Mouse (Mus musculus): ENCODE results near the gene Rgs5.

Rgs5 gene

DNA sequence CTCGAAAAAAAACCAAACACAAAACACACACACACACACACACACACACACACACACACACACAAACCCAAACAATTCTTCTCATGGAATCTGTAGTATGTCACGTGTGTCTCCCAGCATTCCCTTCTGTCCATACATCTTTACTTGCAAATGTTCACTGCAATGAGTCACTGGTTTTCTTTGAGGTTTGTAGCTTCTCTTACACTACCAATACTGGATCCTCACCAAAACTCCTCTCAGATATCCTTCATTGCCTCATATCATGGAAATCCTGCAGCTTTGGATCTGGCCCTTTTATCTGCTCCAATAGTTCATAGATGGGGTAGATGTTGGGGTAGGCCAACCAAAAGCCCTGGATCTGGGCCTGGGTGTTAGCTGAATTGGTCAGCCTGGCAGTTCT is 66.5 kb downstream of the Rgs5 start:
- in situ Hi-C loops (cut with MboI, MseI), result no loop called here

DNA sequence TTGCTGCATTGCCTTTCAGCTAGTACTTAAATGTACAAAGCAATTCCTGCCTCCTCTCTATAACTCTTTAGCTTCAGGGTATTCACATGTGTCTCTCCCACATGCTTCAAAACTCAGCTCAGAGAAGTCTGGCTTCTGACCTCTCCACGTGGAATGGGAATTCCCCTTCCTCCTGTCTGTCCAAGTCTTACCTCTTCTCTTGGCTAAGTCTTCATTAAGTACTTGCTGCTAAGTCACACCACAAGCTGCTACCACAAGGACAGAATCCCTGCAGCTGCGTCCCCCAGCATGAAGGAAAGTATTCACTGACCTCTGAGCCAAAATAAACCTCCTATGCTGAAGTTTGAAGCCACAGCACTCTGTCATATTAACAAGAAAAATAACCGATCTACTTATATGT is 71.0 kb downstream of the Rgs5 start:
- in situ Hi-C loops (cut with MboI, MseI), result no loop called here

DNA sequence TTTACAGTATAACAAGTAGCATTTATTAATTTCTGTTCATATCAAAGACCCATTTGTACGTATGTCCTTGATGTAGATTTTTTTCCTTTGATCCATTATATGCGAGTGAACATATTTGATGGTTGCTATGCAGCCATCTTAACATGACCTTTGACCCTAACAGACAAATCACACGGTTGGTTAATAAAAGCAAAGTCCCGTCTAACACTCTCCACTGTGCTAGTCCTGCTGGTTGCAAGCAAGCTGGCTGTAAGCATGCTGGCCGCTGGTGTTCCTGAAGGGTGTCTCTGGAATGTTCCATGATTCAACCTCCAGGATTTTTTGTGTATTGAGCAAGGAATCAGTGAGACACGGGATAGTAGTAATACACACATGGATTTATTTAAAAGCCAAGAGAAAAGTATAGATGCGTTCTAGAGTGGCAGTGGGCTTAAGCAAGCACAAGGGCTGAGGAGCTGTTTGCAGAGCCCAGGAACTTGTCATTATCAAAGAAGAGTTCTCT is 75.3 kb downstream of the Rgs5 start:
- in situ Hi-C loops (cut with MboI, MseI), result no loop called here

DNA sequence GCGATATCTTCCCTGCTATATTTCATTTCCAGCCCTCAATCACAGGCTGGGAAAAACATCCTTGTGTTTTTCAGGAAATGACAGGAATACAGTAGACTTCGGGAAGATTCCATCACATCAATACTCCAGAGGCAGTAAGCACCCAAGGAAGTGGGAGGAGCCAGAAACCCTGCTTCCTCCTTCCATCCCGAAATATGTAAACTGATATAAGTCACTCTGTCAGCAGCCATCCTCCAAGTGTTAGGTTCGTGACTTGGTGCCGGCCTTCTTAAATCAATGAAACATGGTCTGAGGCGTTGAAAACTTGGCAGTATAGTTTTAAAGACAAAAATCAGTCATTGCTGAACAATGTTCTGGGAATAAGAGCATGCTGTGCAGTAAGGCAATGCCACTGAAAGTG is 80.8 kb downstream of the Rgs5 start:
- in situ Hi-C loops (cut with MboI, MseI), result no loop called here

DNA sequence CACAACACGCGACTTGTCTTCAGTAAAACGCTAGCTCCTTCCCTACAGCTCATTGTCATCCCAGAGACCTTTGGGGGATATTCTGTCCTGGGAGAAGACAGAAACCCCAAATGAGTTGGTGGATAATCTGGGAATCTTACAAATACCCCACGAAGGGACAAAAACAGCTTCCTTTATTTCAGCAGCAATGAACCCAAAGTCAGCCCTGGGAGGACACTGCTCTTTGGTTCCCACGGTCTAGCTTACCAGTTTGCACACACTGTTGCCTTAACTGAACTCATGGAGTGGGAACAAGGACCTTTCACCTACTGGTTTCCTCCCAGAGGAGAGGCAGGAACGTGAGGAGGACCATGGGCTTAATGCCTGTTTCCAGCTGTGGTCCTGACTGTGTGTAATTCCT is 81.9 kb downstream of the Rgs5 start:
- in situ Hi-C loops (cut with MboI, MseI), result no loop called here

DNA sequence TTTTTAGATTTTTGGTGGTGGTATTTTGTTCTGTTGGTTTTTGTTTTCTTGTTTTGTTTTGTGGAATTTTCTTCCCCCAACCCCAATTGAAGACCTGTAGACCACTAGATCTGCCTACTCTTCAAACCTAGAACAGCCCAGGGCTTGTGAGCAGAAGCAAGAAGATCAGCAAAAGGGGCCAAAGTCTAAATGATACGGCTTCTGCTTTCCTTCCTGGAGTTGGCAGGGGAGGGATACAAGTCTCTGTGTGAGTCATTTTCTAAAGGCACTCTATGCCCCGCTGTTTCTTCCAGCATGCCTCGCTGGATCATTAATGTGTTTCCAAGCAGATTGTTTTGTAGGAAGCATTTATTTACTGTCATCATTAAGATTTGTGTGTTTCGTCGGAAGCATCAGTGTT is 85.8 kb downstream of the Rgs5 start:
- in situ Hi-C loops (cut with MboI, MseI), result no loop called here
